Mouse (Mus musculus): Measurements from ENCODE around the gene Egfl7.

Gene Egfl7

DNA sequence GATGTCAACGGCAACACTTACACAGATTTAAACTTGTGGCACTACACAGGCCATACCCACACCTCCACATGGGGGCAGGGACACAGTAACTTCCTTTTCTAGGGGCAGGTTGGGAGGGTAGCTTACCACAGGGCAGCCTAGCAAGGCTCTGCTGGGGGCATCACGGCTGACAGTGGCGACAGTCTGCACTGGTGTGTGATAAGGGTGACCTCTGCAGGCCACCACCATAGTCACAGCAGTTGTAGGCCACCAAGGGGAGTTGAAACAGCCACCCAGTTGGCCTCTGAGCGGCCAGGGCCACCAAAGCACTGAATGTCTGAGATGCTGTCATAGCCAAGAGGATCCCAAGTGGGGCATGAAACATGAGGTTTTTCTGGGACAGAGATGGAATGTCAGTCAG is 13.6 kb upstream of the Egfl7 start:
- peak; percentile 51 for DNase-seq (ENCODE audit: low read depth, low spot score)

- peak; percentile 76 for DNase-seq (ENCODE audit: low read depth, low spot score)
Observed at GRCm38 (mm10) chr2:26570034-26570433, 9.8 kb upstream of the Egfl7 start.

GRCm38 (mm10) chr2:26571400-26571799 is 8.4 kb upstream of the Egfl7 start:
- no peak for DNase-seq (ENCODE audit: low read depth, low spot score)

GRCm38 (mm10) chr2:26571826-26572225 is 8.0 kb upstream of the Egfl7 start:
- DNase-seq (ENCODE audit: low read depth, low spot score), result no peak

GRCm38 (mm10) chr2:26573396-26573795 is 6.4 kb upstream of the Egfl7 start:
- no peak for DNase-seq (ENCODE audit: low read depth, low spot score)

DNA sequence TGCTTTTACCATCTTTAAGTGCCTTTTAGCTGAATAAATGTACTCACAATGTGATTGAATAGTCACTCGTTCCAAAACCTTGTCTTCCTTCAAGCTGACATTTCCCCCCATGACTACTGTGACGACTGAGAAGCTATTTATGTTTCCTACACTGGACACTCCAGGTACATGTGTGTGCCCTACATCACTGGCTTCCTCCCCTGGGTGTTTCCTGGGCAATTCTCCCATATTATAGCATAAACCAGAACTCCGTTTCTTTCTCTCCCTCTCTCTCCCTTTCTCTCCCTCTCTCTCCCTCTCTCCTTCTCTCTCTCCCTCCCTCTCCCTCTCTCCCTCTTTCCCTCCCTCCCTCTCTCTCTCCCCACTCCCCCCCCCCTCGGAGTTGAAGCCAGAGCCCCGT is 6.0 kb upstream of the Egfl7 start:
- no peak for DNase-seq (ENCODE audit: low read depth, low spot score)

- no peak for DNase-seq (ENCODE audit: low read depth, low spot score)
Observed at GRCm38 (mm10) chr2:26574862-26575261, 5.0 kb upstream of the Egfl7 start.

DNA sequence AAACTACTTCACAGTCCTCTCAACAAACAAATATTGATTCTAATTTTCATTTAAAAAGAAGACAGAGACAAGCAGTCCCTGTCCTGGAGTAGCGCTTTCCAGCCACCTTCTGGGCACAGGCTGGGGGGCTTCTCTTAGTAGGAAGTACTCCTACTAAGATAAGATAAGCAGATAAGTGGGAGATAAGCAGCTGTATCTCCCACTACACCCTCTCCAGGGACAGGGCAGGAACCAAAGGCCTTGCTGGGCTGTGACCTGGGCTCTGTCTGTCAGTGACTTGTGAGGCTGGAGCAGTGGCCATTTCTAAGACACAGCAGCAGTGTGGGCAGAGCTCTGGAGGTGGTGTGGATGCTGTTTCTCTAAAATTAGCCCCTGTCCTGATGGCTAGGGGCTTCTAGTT is 4.4 kb upstream of the Egfl7 start:
- no peak for DNase-seq (ENCODE audit: low read depth, low spot score)

DNA sequence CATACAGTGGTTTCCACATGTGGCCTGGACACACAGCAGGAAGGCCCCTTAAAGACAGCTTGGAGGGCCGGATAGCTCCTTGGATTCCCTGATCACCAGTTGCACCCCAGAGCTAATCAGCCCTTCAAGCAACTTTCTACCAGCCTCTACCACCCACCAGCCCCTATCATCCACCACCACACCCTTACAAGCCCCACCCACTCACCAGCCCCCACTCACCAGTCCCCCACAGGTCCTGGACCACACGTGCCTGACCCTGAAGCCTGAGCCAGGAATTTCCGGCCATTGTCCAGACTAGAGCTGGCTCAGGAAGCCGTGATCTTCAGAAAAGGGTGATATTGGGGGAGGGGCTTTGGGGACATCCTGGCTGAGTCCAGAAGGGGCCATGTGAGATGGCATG is 3.9 kb upstream of the Egfl7 start:
- no peak for DNase-seq (ENCODE audit: low read depth, low spot score)

- no peak for DNase-seq (ENCODE audit: low read depth, low spot score)
Observed at GRCm38 (mm10) chr2:26576462-26576861, 3.4 kb upstream of the Egfl7 start.

- DNase-seq (ENCODE audit: low read depth, low spot score), result no peak
Observed at GRCm38 (mm10) chr2:26578369-26578768, 1.4 kb upstream of the Egfl7 start.

DNA sequence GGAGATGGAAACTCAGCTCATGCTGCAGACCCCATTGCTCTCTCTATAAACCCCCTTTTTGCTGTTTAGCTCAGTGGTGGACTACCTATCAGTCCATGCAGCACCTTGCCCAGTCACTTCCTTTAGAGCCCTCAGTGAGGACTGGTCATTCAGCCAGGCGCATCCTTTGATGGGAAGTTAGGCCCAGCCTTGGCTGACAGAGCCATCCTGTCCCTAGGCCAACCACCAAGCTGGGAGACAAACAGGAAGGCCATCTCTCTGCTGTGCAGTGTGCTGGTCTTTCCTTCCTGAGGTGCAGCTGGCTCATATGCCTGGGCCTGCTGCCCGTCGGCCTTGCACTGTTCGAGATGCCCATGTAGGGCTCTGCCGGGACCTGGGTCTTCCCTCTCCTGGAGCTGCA is 937 bp downstream of the Egfl7 start:
- no peak for DNase-seq (ENCODE audit: low read depth, low spot score)

DNA sequence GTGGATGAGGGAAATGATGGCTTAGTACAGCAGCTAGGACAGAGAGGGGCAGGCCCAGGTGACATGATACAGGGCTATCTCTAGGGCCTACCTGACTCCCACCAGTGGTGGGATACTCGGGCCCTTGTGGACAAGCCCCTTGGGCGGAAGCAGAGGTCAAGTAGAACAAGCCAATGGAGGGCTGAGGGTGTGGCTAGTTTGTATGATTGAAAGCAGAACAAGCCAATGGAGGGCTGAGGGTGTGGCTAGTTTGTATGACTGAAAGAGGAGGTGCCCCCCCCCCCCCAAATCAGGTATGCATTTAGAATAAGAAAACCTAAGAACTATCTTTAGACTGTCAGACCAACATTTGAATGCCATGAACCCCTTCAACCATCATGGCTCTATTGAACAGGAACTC is 2.4 kb downstream of the Egfl7 start:
- no peak for DNase-seq (ENCODE audit: low read depth, low spot score)

- no peak for DNase-seq (ENCODE audit: low read depth, low spot score)
Observed at GRCm38 (mm10) chr2:26582741-26583140, 2.9 kb downstream of the Egfl7 start.

DNA sequence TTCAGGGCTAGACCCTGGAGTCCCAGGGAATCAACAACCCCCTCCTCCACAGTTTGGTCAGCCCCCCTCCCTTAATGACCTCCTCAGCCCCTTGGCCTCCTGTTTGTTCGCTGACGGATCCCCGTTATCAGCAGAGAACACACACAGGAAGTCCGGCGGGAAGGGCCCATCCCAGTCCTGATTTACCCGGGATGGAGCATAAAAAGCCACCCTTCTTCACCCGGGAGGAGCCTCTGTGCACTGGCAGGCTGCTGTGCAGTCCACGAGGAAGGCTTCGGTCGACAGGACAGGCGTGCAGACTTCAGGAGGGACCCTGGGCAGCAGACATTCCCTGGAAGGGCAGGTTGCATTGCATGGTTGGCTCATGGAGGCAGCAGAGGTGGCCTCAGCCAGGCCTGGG is 3.8 kb downstream of the Egfl7 start:
- no peak for DNase-seq (ENCODE audit: low read depth, low spot score)

DNA sequence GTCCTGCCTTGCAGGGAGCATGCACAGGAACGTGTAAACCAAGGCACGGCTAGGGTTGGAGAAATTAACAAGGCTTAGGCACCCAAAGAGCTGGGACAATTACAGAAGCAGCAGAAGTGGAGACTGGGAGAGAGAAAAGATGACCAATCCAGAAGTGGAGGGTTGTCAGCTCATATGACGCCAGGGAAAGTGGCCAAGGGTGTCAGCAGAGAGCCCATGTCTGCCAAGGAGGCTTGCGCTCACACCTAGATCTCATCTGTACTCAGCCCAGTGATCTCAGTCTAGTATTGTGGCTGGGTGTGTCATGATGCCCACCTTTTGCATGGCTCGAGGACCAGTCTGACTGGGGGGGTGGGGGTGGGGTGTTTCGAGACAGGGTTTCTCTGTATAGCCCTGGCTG is 5.9 kb downstream of the Egfl7 start:
- peak; percentile 53 for DNase-seq (ENCODE audit: low read depth, low spot score)

GRCm38 (mm10) chr2:26586294-26587043 is 6.7 kb downstream of the Egfl7 start, which contains the start of gene Gm20532:
Gene Gm20532 (plus strand): TSS chr2:26586639.
- no peak for DNase-seq (ENCODE audit: low read depth, low spot score)

GRCm38 (mm10) chr2:26587044-26587405 is 7.2 kb downstream of the Egfl7 start:
- no peak for DNase-seq (ENCODE audit: low read depth, low spot score)

DNA sequence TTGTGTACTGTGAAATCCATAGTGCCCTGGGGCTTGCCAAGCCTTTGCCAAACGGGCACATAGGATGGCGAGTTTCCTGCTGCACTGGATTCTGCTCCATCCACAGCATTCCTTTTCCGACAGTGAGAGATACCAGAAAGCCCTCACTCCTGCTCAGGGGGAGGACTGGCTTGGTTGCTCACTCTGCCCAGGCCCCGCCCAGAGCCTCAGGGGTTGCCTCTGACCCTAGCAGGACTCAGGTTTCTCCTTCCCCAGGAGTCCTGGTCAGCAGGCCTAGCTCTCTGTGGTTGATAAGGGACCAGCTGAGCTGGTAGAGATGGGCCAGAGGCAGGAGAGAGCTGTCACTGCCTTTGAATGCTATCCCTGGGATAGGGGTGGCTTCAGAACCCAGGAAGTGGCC is 8.8 kb downstream of the Egfl7 start:
- peak; percentile 78 for DNase-seq (ENCODE audit: low read depth, low spot score)

DNA sequence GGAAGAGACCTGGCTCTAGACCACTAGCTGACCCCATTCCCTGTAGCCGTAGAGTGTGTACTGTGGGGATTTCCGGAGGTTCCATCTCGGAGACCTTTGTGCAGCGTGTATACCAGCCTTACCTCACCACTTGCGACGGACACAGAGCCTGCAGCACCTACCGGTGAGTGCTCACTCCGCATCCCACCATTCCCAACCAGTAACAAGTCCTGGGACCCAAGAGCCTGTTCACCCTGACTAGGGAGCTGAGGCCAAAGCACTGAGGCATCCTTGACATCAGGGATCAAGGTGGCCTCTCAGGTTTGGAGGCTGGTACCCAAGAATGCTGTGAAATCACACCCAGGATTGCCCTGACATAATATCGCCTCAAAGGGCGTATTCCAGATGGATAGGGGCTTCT is 9.5 kb downstream of the Egfl7 start:
- DNase-seq (ENCODE audit: low read depth, low spot score), result no peak

DNA sequence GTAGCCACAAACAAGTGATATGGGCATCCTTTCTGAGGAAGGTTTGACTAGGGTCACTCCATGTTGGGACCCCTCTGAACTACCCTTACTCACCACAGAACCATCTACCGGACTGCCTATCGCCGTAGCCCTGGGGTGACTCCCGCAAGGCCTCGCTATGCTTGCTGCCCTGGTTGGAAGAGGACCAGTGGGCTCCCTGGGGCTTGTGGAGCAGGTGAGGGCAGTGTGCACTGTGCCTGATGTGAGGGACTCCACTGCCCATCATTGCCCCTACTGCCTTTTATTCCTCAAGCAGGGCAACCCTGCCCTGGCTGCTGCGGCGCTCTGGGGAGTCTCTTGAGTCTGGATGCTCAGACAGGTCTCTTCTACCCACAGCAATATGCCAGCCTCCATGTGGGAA is 10.5 kb downstream of the Egfl7 start:
- no peak for DNase-seq (ENCODE audit: low read depth, low spot score)

DNA sequence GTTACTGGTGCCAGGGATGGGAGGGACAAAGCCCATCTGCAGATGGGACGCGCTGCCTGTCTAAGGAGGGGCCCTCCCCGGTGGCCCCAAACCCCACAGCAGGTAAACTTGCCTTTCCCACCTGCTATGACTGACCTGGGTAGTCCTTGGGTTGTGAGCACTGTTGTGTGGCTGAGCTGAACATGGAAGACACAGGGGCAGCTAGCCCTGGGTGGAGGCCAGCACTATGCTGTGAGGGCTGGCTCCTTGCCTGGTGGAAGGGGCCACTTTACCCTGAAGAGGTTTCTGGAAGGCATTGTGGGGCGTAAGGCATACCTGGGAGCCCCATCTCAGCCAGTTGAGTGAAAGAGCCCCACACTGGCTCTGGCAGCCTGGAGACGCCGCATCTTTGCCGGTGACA is 11.1 kb downstream of the Egfl7 start:
- DNase-seq (ENCODE audit: low read depth, low spot score), result no peak

- DNase-seq (ENCODE audit: low read depth, low spot score), result no peak
Observed at GRCm38 (mm10) chr2:26591416-26591815, 11.6 kb downstream of the Egfl7 start.
